Mouse (Mus musculus) myocyte (in vitro differentiated cells): ENCODE measurements at regions not wholly inside any gene's neighbourhood (a gene's known extent, or its start where the extent isn't known, plus 50 kb on each side); places are given as distances from the start of the nearest gene placed in this dataset.

Experiments used
- CEBPB ChIP-seq: IDR thresholded peaks from 2 replicates; pipeline ENCODE4 v1.6.1; 2011; ENCODE audit warnings: mild to moderate bottlenecking, moderate library complexity; ENCODE audit not compliant: poor library complexity, insufficient read depth, severe bottlenecking
- MAX ChIP-seq: IDR thresholded peaks from one replicate; pipeline ENCODE4 v1.6.1; 2011; ENCODE audit warnings: low read depth, mild to moderate bottlenecking, control low read depth
- MYOG ChIP-seq, 3 experiments: IDR thresholded peaks; one replicate each; pipeline ENCODE4 v1.6.1; 2011; ENCODE audit warnings: control low read depth in 2 of 3, low read depth in 2 of 3, mild to moderate bottlenecking in 2 of 3; ENCODE audit not compliant: insufficient read length in 2 of 3, control insufficient read depth in 1 of 3, insufficient read depth in 1 of 3
- POLR2A ChIP-seq: IDR thresholded peaks from one replicate; pipeline ENCODE4 v1.6.1; 2011; ENCODE audit warnings: low read depth, mild to moderate bottlenecking, control low read depth, moderate library complexity; ENCODE audit not compliant: insufficient read length
- POLR2AphosphoS2 ChIP-seq: IDR thresholded peaks from one replicate; pipeline ENCODE4 v1.6.1; 2011; ENCODE audit warnings: low read depth, control low read depth; ENCODE audit not compliant: insufficient read length
- REST ChIP-seq: IDR thresholded peaks from one replicate; pipeline ENCODE4 v1.6.1; 2011; ENCODE audit warnings: mild to moderate bottlenecking, control low read depth, moderate library complexity; ENCODE audit not compliant: insufficient read depth, insufficient read length
- USF1 ChIP-seq: IDR thresholded peaks from one replicate; pipeline ENCODE4 v1.6.1; 2011; ENCODE audit warnings: low read depth, mild to moderate bottlenecking, control low read depth, moderate library complexity

DNA sequence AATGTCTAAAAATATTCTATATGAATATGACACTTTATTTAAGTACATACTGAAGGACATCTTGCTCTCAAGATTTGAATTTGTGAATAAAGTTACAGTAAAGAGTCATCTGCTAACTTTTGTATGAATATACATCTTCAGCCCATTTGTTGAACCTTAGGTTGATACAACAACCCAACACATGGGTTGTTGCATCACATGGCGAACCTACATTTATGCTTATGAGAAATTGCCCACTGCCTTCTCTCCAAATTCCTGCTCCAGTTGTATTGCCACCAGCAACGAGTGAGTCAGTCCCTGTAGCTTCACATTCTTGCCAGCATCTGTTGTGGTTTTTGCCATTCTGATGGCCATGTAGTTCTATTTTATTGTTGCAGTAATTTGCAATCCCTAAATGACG is 2023.7 kb upstream of the 5930422O12Rik start:
- TF ChIP-seq POLR2A (no peak), REST (no peak), MYOG (IDR thresholded peaks at IDR 0.05; ENCODE audit: control insufficient read depth in 1 of 3, insufficient read depth in 1 of 3, insufficient read length in 2 of 3, low read depth in 2 of 3) (no peak), POLR2AphosphoS2 (no peak), MAX (no peak), USF1 (peak; percentile 32), CEBPB (peak; percentile 51)
